Mouse (Mus musculus) testis, adult 2 months (tissue): ENCODE data around the gene Tm4sf19.

Experiments used
- CTCF ChIP-seq: fragments of 200-500 bp; IDR thresholded peaks from 2 replicates; pipeline ENCODE4 v1.5.1; 2012; ENCODE audit warnings: low read depth, mild to moderate bottlenecking, inconsistent platforms, low read length, moderate library complexity; ENCODE audit not compliant: control insufficient read depth, insufficient read depth, insufficient replicate concordance
- POLR2A ChIP-seq: fragments of 200-500 bp; IDR thresholded peaks from 2 replicates; pipeline ENCODE4 v1.6.1; 2012; ENCODE audit warnings: low read depth, mild to moderate bottlenecking, inconsistent platforms, low read length, moderate library complexity; ENCODE audit not compliant: control insufficient read depth

DNA sequence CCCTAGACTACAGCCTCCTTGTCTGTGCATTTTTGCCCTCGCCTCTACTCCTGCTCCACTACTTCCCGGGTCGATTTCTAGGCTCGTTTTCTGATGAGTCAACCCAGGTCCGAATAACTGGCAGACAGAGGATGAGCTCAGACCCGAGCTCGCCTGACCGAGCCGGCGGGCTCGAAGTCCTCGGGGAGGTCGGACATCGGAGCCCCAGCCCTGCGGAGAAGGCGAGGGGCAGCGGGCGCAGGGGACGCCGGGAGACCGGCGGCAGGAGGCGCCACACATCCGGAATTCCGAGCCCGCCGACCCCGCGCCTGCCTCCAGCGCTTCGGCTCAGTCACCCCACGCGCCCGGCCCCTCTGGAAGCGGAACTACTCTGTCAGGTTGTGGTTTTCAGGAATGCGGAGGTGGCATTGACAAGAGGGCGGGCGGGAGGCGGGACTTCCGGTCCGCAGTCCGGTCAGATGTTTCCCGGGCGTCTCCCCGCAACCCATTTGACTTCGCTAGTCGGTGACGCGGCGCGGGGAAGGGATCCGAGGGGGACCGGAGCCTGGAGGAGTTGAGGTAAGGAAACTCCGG, 30.3 kb downstream of the Tm4sf19 start, which contains the start of gene Pcyt1a:
- TF ChIP-seq POLR2A = no peak; the same call in 1 of the 2 replicates
- no peak for TF ChIP-seq CTCF
